Mouse (Mus musculus) intestine, embryonic 16.5 days (tissue): ENCODE measurements at regions not wholly inside any gene's neighbourhood (a gene's known extent, or its start where the extent isn't known, plus 50 kb on each side); places are given as distances from the start of the nearest gene placed in this dataset.
A peak's percentile ranks its signal among the peaks of the same experiment; 100 is the strongest.
"Not testable (repeated sequence)": the region's sequence is repeated elsewhere in the genome, so short reads cannot be mapped to it uniquely, and the experiment has no call there.

Experiments
- ATAC-seq: fragments of 200-750 bp; cut with Nextera tagmentation; 2 replicates; pipeline ENCODE4 v1.8.0; 2017; ENCODE audit warnings: moderate TSS enrichment, moderate library complexity
- H3K27ac ChIP-seq: fragments of 300-500 bp; sonication (generic); 2 replicates; pipeline ENCODE4 v1.5.1; 2014; ENCODE audit warnings: mild to moderate bottlenecking, low read length
- H3K27me3 ChIP-seq: fragments of 300-500 bp; sonication (generic); replicated peaks from 2 replicates; pipeline ENCODE4 v1.6.1; 2014; ENCODE audit warnings: low read length, control low read depth, mixed read lengths; ENCODE audit not compliant: control insufficient read depth, insufficient read depth
- H3K36me3 ChIP-seq: fragments of 300-500 bp; sonication (generic); 2 replicates; pipeline ENCODE4 v1.6.1; 2014; ENCODE audit warnings: low read length, control low read depth; ENCODE audit not compliant: control insufficient read depth, insufficient read depth
- H3K4me1 ChIP-seq: fragments of 300-500 bp; sonication (generic); 2 replicates; pipeline ENCODE4 v1.6.1; 2014; ENCODE audit warnings: low read length, control low read depth, mixed read lengths; ENCODE audit not compliant: control insufficient read depth, insufficient read depth
- H3K4me2 ChIP-seq: fragments of 300-500 bp; sonication (generic); 2 replicates; pipeline ENCODE4 v1.6.1; 2014; ENCODE audit warnings: low read depth, low read length, control low read depth
- H3K4me3 ChIP-seq: fragments of 300-500 bp; sonication (generic); 2 replicates; pipeline ENCODE4 v1.5.1; 2014; ENCODE audit warnings: mild to moderate bottlenecking, low read length
- H3K9ac ChIP-seq: fragments of 300-500 bp; sonication (generic); 2 replicates; pipeline ENCODE4 v1.6.1; 2014; ENCODE audit warnings: low read depth, low read length
- H3K9me3 ChIP-seq: fragments of 300-500 bp; sonication (generic); 2 replicates; pipeline ENCODE4 v1.6.1; 2016; ENCODE audit warnings: low read length, control low read depth; ENCODE audit not compliant: control insufficient read depth
- WGBS: fragments of 180-500 bp; shearing (Covaris S2); extraction: QIAGEN DNeasy Blood & Tissue Kit; methylation state at CpG from one replicate; pipeline ENCODE4 v1.1.7; 2014; 5-methylcytosine and 5-hydroxymethylcytosine counted together

GRCm38 (mm10) chr17:3026859-3027258 is 87.9 kb upstream of the Scaf8 start:
- H3K27ac ChIP-seq, H3K4me1 ChIP-seq, ATAC-seq, H3K9ac ChIP-seq, H3K27me3 ChIP-seq, H3K4me3 ChIP-seq, H3K4me2 ChIP-seq, H3K9me3 ChIP-seq, H3K36me3 ChIP-seq: not testable (repeated sequence)
- 59% methylated on average over 1 of the region's 1 CpGs for WGBS

GRCm38 (mm10) chr17:3027376-3027775 is 87.4 kb upstream of the Scaf8 start:
- Histone ChIP-seq H3K4me2 (no peak overlapping the region), H3K27ac (no peak overlapping the region), H3K36me3 (no peaks in the 10 kb centered on the region), H3K9ac (no peak overlapping the region), H3K4me1 (no peaks in the 10 kb centered on the region), H3K4me3 (no peak overlapping the region), H3K9me3 (peaks cover 8% of the 10 kb centered on the region), H3K27me3 (no peaks in the 10 kb centered on the region)
- ATAC-seq: no peak
- 75% methylated on average over 4 of the region's 4 CpGs for WGBS

GRCm38 (mm10) chr17:3029750-3030149 is 85.0 kb upstream of the Scaf8 start:
- not testable (repeated sequence) for H3K4me2 ChIP-seq, H3K27me3 ChIP-seq, H3K9me3 ChIP-seq, H3K4me1 ChIP-seq, H3K4me3 ChIP-seq, H3K27ac ChIP-seq, H3K9ac ChIP-seq, H3K36me3 ChIP-seq
- WGBS: 59% methylated on average over 2 of the region's 2 CpGs
- peak; percentile 54 for ATAC-seq

GRCm38 (mm10) chr17:3035099-3035498 is 79.7 kb upstream of the Scaf8 start:
- no peaks in the 10 kb centered on the region for H3K4me1 ChIP-seq
- no peak overlapping the region for H3K4me3 ChIP-seq
- no peaks in the 10 kb centered on the region for H3K27me3 ChIP-seq
- ATAC-seq: no peak
- H3K9ac ChIP-seq: no peak overlapping the region
- H3K4me2 ChIP-seq: no peak overlapping the region
- peaks cover 6% of the 10 kb centered on the region; the same call in 1 of the 2 replicates for H3K9me3 ChIP-seq
- no peaks in the 10 kb centered on the region for H3K36me3 ChIP-seq
- WGBS: 73% methylated on average over 2 of the region's 2 CpGs
- H3K27ac ChIP-seq: no peak overlapping the region

GRCm38 (mm10) chr17:3037145-3037870 is 77.5 kb upstream of the Scaf8 start:
- Histone ChIP-seq H3K4me1 (no peaks in the 10 kb centered on the region), H3K9me3 (peaks cover 2% of the 10 kb centered on the region; the same call in 1 of the 2 replicates), H3K36me3 (no peaks in the 10 kb centered on the region), H3K27me3 (no peaks in the 10 kb centered on the region), H3K27ac (no peak overlapping the region), H3K4me3 (no peak overlapping the region), H3K9ac (no peak overlapping the region), H3K4me2 (no peak overlapping the region)
- ATAC-seq: no peak
- WGBS: 46% methylated on average over 3 of the region's 3 CpGs

- Histone ChIP-seq H3K27me3 (no peaks in the 10 kb centered on the region), H3K4me2 (no peak overlapping the region), H3K4me3 (no peak overlapping the region), H3K36me3 (no peaks in the 10 kb centered on the region), H3K4me1 (no peaks in the 10 kb centered on the region), H3K27ac (no peak overlapping the region), H3K9me3 (no peaks in the 10 kb centered on the region), H3K9ac (no peak overlapping the region)
- ATAC-seq: no peak
- 76% methylated on average over 1 of the region's 1 CpGs for WGBS
These were observed 76.7 kb upstream of the Scaf8 start for GRCm38 (mm10) chr17:3038067-3038466.

GRCm38 (mm10) chr17:3044520-3044919 is 70.3 kb upstream of the Scaf8 start:
- not testable (repeated sequence) for H3K27ac ChIP-seq, H3K4me3 ChIP-seq, H3K9ac ChIP-seq, H3K4me1 ChIP-seq, H3K4me2 ChIP-seq, ATAC-seq, H3K27me3 ChIP-seq, H3K9me3 ChIP-seq, H3K36me3 ChIP-seq
- 84% methylated on average over 20 of the region's 20 CpGs for WGBS

- not testable (repeated sequence) for H3K27me3 ChIP-seq, H3K4me3 ChIP-seq, H3K27ac ChIP-seq, H3K36me3 ChIP-seq, H3K4me2 ChIP-seq, H3K4me1 ChIP-seq, H3K9me3 ChIP-seq, H3K9ac ChIP-seq
- 66% methylated on average over 4 of the region's 4 CpGs for WGBS
- peak; percentile 98 for ATAC-seq
These were observed 60.9 kb upstream of the Scaf8 start for GRCm38 (mm10) chr17:3053859-3054258.

- H3K9ac ChIP-seq, H3K9me3 ChIP-seq, H3K4me3 ChIP-seq, H3K4me2 ChIP-seq, H3K27me3 ChIP-seq, H3K4me1 ChIP-seq, H3K36me3 ChIP-seq, H3K27ac ChIP-seq: not testable (repeated sequence)
- ATAC-seq: 0 out of 2 replicates have a peak, but pooled peaks have one; percentile 27
- 46% methylated on average over 8 of the region's 8 CpGs for WGBS
These were observed 59.9 kb upstream of the Scaf8 start for GRCm38 (mm10) chr17:3054848-3055247.

- not testable (repeated sequence) for H3K9ac ChIP-seq, ATAC-seq
These were observed 59.4 kb upstream of the Scaf8 start for GRCm38 (mm10) chr17:3055376-3055775.

More at GRCm38 (mm10) chr17:3055376-3055775, 59.4 kb upstream of the Scaf8 start:
- H3K9me3 ChIP-seq, H3K36me3 ChIP-seq, H3K4me3 ChIP-seq, H3K27ac ChIP-seq, H3K4me1 ChIP-seq, H3K27me3 ChIP-seq, H3K4me2 ChIP-seq: not testable (repeated sequence)
- WGBS: 79% methylated on average over 3 of the region's 3 CpGs
